In the genomic region with DNA sequence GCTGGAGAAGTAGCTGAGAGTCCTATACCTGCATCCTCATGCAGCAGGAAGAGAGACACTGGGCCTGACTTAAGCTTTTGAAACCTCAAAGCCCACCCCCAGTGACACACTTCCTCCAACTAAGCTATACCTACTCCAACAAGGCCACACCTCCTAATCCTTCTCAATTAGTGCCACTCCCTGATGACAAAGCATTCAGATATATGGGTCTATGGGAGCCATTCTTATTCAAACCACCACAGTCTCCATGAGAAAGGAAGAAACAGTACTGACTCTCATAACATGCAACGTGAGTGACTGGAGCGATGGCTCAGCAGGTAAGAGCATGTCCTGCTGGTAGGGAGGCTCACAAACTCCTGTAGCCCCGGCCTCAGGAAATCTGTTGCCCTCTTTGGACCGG, we compare ENCODE assay signal across 37 mouse cellular contexts. TPM values are rescaled to one million over a fixed set of nuclear protein-coding genes. Genes with fewer than 3 reads are reported as not detected.
"Had no signal": no experiment of that assay in that cellular context is flagged by ENCODE, and none has a peak within 500 bp of the region (broad histone marks: within the 10 kb centered on the region; RNA-seq: fewer than 3 reads in every experiment).

No protein-coding gene starts in this region.

- H3K4me2 ChIP-seq: limb, embryonic 12.5 days; limb, embryonic 13.5 days; limb, embryonic 15.5 days; liver, embryonic 11.5 days; liver, embryonic 12.5 days; liver, embryonic 13.5 days; liver, embryonic 15.5 days; lung, embryonic 14.5 days; lung, embryonic 15.5 days; midbrain, embryonic 11.5 days; midbrain, embryonic 12.5 days; midbrain, embryonic 13.5 days; midbrain, embryonic 15.5 days had no signal

- ATAC-seq: liver, embryonic 12.5 days; liver, postnatal 0 days; lung, postnatal 0 days; midbrain, embryonic 13.5 days; midbrain, embryonic 15.5 days; midbrain, embryonic 16.5 days had no signal

- H3K9ac ChIP-seq: limb, embryonic 12.5 days; limb, embryonic 13.5 days; limb, embryonic 15.5 days; liver, embryonic 12.5 days; liver, embryonic 13.5 days; liver, embryonic 14.5 days; liver, embryonic 15.5 days; liver, postnatal 0 days; lung, embryonic 14.5 days; lung, embryonic 15.5 days; midbrain, embryonic 12.5 days; midbrain, embryonic 13.5 days; midbrain, embryonic 15.5 days had no signal

- DNase-seq: left cerebral cortex, postnatal 4 days; liver; liver, embryonic 13.5 days; liver, postnatal 0 days; lung, adult 18-20 months; lung, adult 2 months; lung, embryonic 14.5 days; lung, postnatal 10 days; lung, postnatal 14 days; lung, postnatal 36 days; lung, postnatal 4 days; midbrain, embryonic 14.5 days had no signal

- H3K36me3 ChIP-seq: limb, embryonic 10.5 days; limb, embryonic 12.5 days; limb, embryonic 13.5 days; limb, embryonic 15.5 days; liver, embryonic 12.5 days; liver, embryonic 13.5 days; liver, embryonic 15.5 days; lung, embryonic 15.5 days; midbrain, embryonic 10.5 days; midbrain, embryonic 12.5 days; midbrain, embryonic 13.5 days; midbrain, embryonic 15.5 days had no signal

- H3K27ac ChIP-seq: limb, embryonic 10.5 days; limb, embryonic 12.5 days; limb, embryonic 13.5 days; limb, embryonic 15.5 days; liver, embryonic 12.5 days; liver, embryonic 13.5 days; liver, embryonic 14.5 days; liver, embryonic 15.5 days; lung, embryonic 15.5 days; macrophage; midbrain, embryonic 10.5 days; midbrain, embryonic 12.5 days; midbrain, embryonic 13.5 days; midbrain, embryonic 15.5 days had no signal

- H3K4me1 ChIP-seq: limb, embryonic 12.5 days; limb, embryonic 13.5 days; limb, embryonic 15.5 days; liver, embryonic 15.5 days; lung, embryonic 15.5 days; midbrain, embryonic 10.5 days; midbrain, embryonic 12.5 days; midbrain, embryonic 13.5 days; midbrain, embryonic 15.5 days had no signal

- H3K4me3 ChIP-seq: limb, embryonic 10.5 days; limb, embryonic 12.5 days; limb, embryonic 13.5 days; limb, embryonic 15.5 days; liver, embryonic 12.5 days; liver, embryonic 13.5 days; liver, embryonic 15.5 days; lung, embryonic 15.5 days; megakaryocyte, embryonic 14.5 days; midbrain, embryonic 10.5 days; midbrain, embryonic 12.5 days; midbrain, embryonic 13.5 days; midbrain, embryonic 15.5 days; myocyte had no signal

- H3K27me3 ChIP-seq: limb, embryonic 12.5 days; limb, embryonic 13.5 days; limb, embryonic 15.5 days; liver, embryonic 15.5 days; lung, embryonic 15.5 days; midbrain, embryonic 12.5 days; midbrain, embryonic 13.5 days; midbrain, embryonic 15.5 days had no signal

- H3K9me3 ChIP-seq: limb, embryonic 10.5 days; limb, embryonic 12.5 days; limb, embryonic 13.5 days; limb, embryonic 15.5 days; liver, embryonic 12.5 days; liver, embryonic 13.5 days; liver, embryonic 15.5 days; lung, embryonic 15.5 days; midbrain, embryonic 10.5 days; midbrain, embryonic 12.5 days; midbrain, embryonic 13.5 days; midbrain, embryonic 15.5 days had no signal

RNA-seq across cellular contexts. Expression of a gene that starts 23.9 kb away (rescaled TPM):
- polyA plus RNA-seq: limb, embryonic 10.5 days; limb, embryonic 11.5 days; limb, embryonic 12.5 days; limb, embryonic 13.5 days; limb, embryonic 14.5 days; limb, embryonic 15.5 days; liver, adult 2 months; liver, embryonic 11.5 days; liver, embryonic 12.5 days; liver, embryonic 13.5 days; liver, embryonic 14.5 days; liver, embryonic 15.5 days; liver, embryonic 16.5 days; liver, postnatal 0 days; lung, adult 2 months; lung, embryonic 14.5 days; lung, embryonic 15.5 days; lung, embryonic 16.5 days; lung, postnatal 0 days; macrophage; midbrain, embryonic 10.5 days; midbrain, embryonic 11.5 days; midbrain, embryonic 12.5 days; midbrain, embryonic 13.5 days; midbrain, embryonic 14.5 days; midbrain, embryonic 15.5 days; midbrain, embryonic 16.5 days; midbrain, postnatal 0 days; myocyte had no signal

RNA-seq across cellular contexts. Expression of a gene that starts 46.9 kb away (rescaled TPM):
- polyA plus RNA-seq: limb, embryonic 10.5 days; limb, embryonic 11.5 days; limb, embryonic 12.5 days; limb, embryonic 13.5 days; limb, embryonic 14.5 days; limb, embryonic 15.5 days; liver, adult 2 months; liver, embryonic 11.5 days; liver, embryonic 12.5 days; liver, embryonic 13.5 days; liver, embryonic 14.5 days; liver, embryonic 15.5 days; liver, embryonic 16.5 days; liver, postnatal 0 days; lung, adult 2 months; lung, embryonic 14.5 days; lung, embryonic 15.5 days; lung, embryonic 16.5 days; lung, postnatal 0 days; macrophage; midbrain, embryonic 10.5 days; midbrain, embryonic 11.5 days; midbrain, embryonic 12.5 days; midbrain, embryonic 13.5 days; midbrain, embryonic 14.5 days; midbrain, embryonic 15.5 days; midbrain, embryonic 16.5 days; midbrain, postnatal 0 days; myocyte had no signal
